Mouse (Mus musculus): ENCODE data around the gene Macf1.
A peak's percentile ranks its signal among the peaks of the same experiment; 100 is the strongest.
"Not testable (repeated sequence)": the region's sequence is repeated elsewhere in the genome, so short reads cannot be mapped to it uniquely, and the experiment has no call there.

Gene Macf1

GRCm38 (mm10) chr4:123448015-123448414, 236.1 kb downstream of the Macf1 start:
- DNase-seq (ENCODE audit: low spot score in 2 of 2), result no peak

- no peak for DNase-seq (ENCODE audit: low spot score in 2 of 2)
Observed at GRCm38 (mm10) chr4:123447251-123447650, 236.9 kb downstream of the Macf1 start.

- no peak for DNase-seq (ENCODE audit: low spot score in 2 of 2)
Observed at GRCm38 (mm10) chr4:123446754-123447153, 237.4 kb downstream of the Macf1 start.

GRCm38 (mm10) chr4:123446221-123446620, 237.9 kb downstream of the Macf1 start:
- DNase-seq (ENCODE audit: low spot score in 2 of 2), result not testable (repeated sequence)

GRCm38 (mm10) chr4:123438414-123438813, 245.7 kb downstream of the Macf1 start:
- DNase-seq (ENCODE audit: low spot score in 2 of 2), result no peak

GRCm38 (mm10) chr4:123433171-123433570, 251.0 kb downstream of the Macf1 start:
- DNase-seq (ENCODE audit: low spot score in 2 of 2), result no peak

- no peak for DNase-seq (ENCODE audit: low spot score in 2 of 2)
Observed at GRCm38 (mm10) chr4:123431936-123432335, 252.2 kb downstream of the Macf1 start.

GRCm38 (mm10) chr4:123427900-123428684, 256.1 kb downstream of the Macf1 start:
- DNase-seq (ENCODE audit: low spot score in 2 of 2), result no peak

- DNase-seq (ENCODE audit: low spot score in 2 of 2), result no peak
Observed at GRCm38 (mm10) chr4:123427271-123427899, 256.8 kb downstream of the Macf1 start.

DNA sequence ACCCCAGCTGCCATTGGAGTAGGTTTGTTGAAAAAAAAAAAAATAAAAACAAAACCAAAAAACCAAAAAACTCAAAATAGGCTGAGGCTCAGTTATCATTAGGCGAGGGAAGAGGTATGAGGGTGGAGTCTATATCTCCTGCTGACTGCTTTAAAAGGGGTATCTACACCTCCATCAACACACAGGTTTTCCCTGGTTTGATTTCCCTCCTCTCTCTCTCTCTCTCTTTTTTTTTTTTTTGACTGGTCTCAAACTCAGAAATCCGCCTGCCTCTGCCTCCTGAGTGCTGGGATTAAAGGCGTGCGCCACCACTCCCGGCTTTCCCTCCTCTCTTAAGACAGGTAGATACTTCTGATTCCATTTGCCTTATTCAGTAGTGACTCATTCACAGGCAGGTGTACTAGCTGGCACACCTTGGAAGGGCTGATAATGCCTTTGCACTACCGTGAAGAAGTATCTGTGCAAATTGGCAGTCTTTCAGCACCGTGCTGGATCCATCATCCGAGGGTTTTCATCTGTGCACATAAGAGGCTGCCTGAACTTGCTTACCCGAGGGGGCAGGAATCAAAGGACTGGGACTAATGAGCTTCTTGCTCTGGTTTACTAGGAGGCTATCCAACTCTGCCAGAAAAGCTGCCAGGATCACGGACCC, 257.6 kb downstream of the Macf1 start:
- no peak for DNase-seq (ENCODE audit: low spot score in 2 of 2)

DNA sequence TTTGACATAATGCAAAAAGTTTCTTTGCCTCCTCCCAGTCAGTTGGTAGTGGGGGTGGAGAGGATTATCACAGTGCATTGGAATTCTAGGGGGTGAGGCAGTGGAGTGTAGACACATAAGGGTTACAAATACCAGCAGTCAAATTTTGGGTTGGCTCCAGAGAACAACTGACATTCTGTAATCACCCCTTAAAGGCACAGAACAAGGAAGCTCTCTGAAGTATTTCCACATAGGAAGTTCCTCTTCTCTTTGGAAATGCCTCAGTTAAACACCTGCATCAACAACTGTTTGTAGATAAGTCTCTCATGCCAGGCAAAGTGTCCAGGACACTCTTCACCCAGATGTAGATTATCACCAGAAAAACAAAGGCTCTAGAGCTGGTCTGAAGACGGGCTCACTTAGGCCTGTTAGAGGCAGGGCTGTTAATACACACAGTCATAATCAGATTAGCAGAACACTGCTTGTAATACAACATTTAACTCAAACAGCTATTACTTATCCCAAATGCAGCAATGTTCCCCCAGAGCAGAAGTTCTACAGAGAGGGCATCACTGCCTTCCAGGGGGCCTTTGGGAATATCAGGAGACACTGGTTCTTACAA, 258.4 kb downstream of the Macf1 start:
- DNase-seq (ENCODE audit: low spot score in 2 of 2), result no peak

DNA sequence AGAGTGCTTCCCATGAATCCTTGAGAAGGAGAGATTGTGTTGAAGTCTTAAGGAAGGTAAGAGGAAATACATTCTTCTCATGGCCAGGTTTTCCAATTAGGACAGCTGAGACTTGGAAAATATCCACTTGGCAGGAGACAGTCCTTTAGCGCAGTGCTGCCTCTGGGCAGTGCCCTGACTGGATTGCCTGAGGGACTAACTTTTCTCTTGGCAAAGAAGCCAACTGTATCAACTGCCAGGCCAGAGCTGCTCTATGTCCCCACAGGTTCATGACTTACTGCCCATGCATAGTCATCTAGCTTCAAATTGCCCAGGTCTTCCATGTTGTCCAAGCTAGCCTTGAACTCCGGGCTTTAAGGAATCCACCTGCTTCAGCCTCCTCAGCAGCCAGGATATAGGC, 260.1 kb downstream of the Macf1 start:
- no peak for DNase-seq (ENCODE audit: low spot score in 2 of 2)

- DNase-seq (ENCODE audit: low spot score in 2 of 2), result no peak
Observed at GRCm38 (mm10) chr4:123422828-123423227, 261.3 kb downstream of the Macf1 start.

GRCm38 (mm10) chr4:123418032-123418431, 266.1 kb downstream of the Macf1 start:
- DNase-seq (ENCODE audit: low spot score in 2 of 2), result no peak

- DNase-seq (ENCODE audit: low spot score in 2 of 2), result no peak
Observed at GRCm38 (mm10) chr4:123417478-123417877, 266.7 kb downstream of the Macf1 start.

- DNase-seq (ENCODE audit: low spot score in 2 of 2), result no peak
Observed at GRCm38 (mm10) chr4:123416829-123417228, 267.3 kb downstream of the Macf1 start.

- DNase-seq (ENCODE audit: low spot score in 2 of 2), result no peak
Observed at GRCm38 (mm10) chr4:123415566-123415965, 268.6 kb downstream of the Macf1 start.

GRCm38 (mm10) chr4:123413876-123414275, 270.3 kb downstream of the Macf1 start:
- DNase-seq (ENCODE audit: low spot score in 2 of 2), result no peak

GRCm38 (mm10) chr4:123412981-123413380, 271.2 kb downstream of the Macf1 start:
- DNase-seq (ENCODE audit: low spot score in 2 of 2), result no peak

GRCm38 (mm10) chr4:123412528-123412878, 271.7 kb downstream of the Macf1 start:
- no peak for DNase-seq (ENCODE audit: low spot score in 2 of 2)

DNA sequence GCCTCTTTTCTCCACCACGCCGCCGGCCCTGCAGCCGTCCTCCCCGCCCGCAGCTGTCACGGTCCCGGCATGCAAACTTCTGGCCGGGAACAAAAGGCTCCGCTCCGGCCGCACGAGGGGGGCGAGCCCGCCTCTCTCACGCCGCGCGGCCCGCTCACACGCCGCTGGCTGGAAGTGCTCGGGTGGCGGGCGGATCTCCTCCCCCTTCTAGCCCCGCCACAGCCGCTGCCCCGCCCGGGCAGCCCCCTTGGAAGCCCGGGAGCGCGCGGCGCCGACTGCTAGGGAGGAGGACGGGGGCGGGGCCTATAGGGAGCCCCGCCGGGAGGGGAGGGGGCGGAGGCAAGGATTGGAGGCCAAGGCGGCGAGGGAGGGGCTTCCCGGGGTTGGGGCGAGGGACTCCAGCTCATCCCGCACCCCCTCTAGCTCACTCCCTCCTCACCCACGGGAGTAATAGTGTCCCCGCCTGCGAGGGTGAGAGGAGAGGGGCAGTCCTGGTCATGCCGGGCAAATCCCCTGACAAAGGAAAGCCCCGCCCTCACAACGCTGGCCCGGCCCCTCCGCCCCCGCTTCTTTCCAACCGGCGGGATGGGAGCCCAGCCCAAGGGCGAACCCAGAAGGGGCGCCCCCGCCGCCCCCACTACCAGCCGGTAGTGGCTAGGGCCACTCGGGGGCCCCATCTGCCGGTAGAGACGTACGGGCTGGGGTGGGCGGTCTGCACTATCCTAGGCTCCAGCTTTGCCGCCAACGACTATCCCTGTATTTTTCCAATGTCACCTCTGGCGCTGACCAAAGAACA, 272.2 kb downstream of the Macf1 start:
- peak; percentile 67 to 73 for DNase-seq (ENCODE audit: low spot score in 2 of 2)
